Mouse (Mus musculus) neural tube, embryonic 14.5 days (tissue): ENCODE data around the gene Slc29a1. TPM values are rescaled to one million over a fixed set of nuclear protein-coding genes. Genes with fewer than 3 reads are reported as not detected.
A peak's percentile ranks its signal among the peaks of the same experiment; 100 is the strongest.

ENCODE experiments used
- ATAC-seq: fragments of 200-750 bp; cut with Nextera tagmentation; 2 replicates; pipeline ENCODE4 v1.8.0; 2017; ENCODE audit warnings: low read depth, mild to moderate bottlenecking, moderate TSS enrichment, moderate library complexity
- H3K27ac ChIP-seq: fragments of 300-500 bp; sonication (generic); 2 replicates; pipeline ENCODE4 v1.5.1; 2014; ENCODE audit warnings: low read depth, mild to moderate bottlenecking, control low read depth, low read length, moderate library complexity, mixed read lengths
- H3K27me3 ChIP-seq: fragments of 300-500 bp; sonication (generic); 2 replicates; pipeline ENCODE4 v1.6.1; 2014; ENCODE audit warnings: low read length; ENCODE audit not compliant: control insufficient read depth, insufficient read depth
- H3K36me3 ChIP-seq: fragments of 300-500 bp; sonication (generic); 2 replicates; pipeline ENCODE4 v1.6.1; 2014; ENCODE audit warnings: low read length, mixed read lengths; ENCODE audit not compliant: control insufficient read depth, insufficient read depth
- H3K4me1 ChIP-seq: fragments of 300-500 bp; sonication (generic); 2 replicates; pipeline ENCODE4 v1.6.1; 2014; ENCODE audit warnings: low read length; ENCODE audit not compliant: control insufficient read depth, insufficient read depth
- H3K4me2 ChIP-seq: fragments of 300-500 bp; sonication (generic); 2 replicates; pipeline ENCODE4 v1.6.1; 2014; ENCODE audit warnings: mild to moderate bottlenecking, low read depth, low read length, control low read depth
- H3K4me3 ChIP-seq: fragments of 300-500 bp; sonication (generic); 2 replicates; pipeline ENCODE4 v1.5.1; 2014; ENCODE audit warnings: low read depth, low read length, control low read depth, mixed read lengths
- H3K9ac ChIP-seq: fragments of 300-500 bp; sonication (generic); replicated peaks from 2 replicates; pipeline ENCODE4 v1.6.1; 2014; ENCODE audit warnings: low read depth, mild to moderate bottlenecking, control low read depth, low read length, mixed read lengths
- H3K9me3 ChIP-seq: fragments of 300-500 bp; sonication (generic); 2 replicates; pipeline ENCODE4 v1.6.1; 2016; ENCODE audit warnings: low read length; ENCODE audit not compliant: control insufficient read depth
- WGBS: fragments of 180-500 bp; shearing (Covaris S2); extraction: QIAGEN DNeasy Blood & Tissue Kit; methylation state at CpG from one replicate; pipeline ENCODE4 v1.1.7; 2014; 5-methylcytosine and 5-hydroxymethylcytosine counted together
- polyA plus RNA-seq: library from polyadenylated mRNA; unstranded; fragments of >200 nt; fragmentation: Nextera tagmentation; extraction: Ambion mirVana; gene quantifications from 2 replicates; pipeline ENCODE4 v1.2.1, GENCODE M21; 2014

Gene Slc29a1
- polyA plus RNA-seq, 1 experiment from 2014 or later, result 29.1 TPM

GRCm38 (mm10) chr17:45601325-45601724, 1.9 kb upstream of the Slc29a1 start:
- H3K4me2 ChIP-seq, result no peak overlapping the region
- no peak overlapping the region for H3K4me3 ChIP-seq
- H3K4me1 ChIP-seq, result peaks cover 12% of the 10 kb centered on the region
- H3K9ac ChIP-seq, result no peak overlapping the region
- ATAC-seq, result no peak
- H3K36me3 ChIP-seq, result no peaks in the 10 kb centered on the region
- 13% methylated on average over 22 of the region's 22 CpGs for WGBS
- no peak overlapping the region for H3K27ac ChIP-seq
- peaks cover 6% of the 10 kb centered on the region; the same call in 1 of the 2 replicates for H3K27me3 ChIP-seq
- no peaks in the 10 kb centered on the region for H3K9me3 ChIP-seq

GRCm38 (mm10) chr17:45600267-45600666, 861 bp upstream of the Slc29a1 start:
- no peak overlapping the region for H3K27ac ChIP-seq
- no peak overlapping the region for H3K4me3 ChIP-seq
- no peak overlapping the region for H3K9ac ChIP-seq
- ATAC-seq, result no peak
- peaks cover 6% of the 10 kb centered on the region; the same call in 1 of the 2 replicates for H3K27me3 ChIP-seq
- WGBS, result 73% methylated on average over 8 of the region's 8 CpGs
- H3K36me3 ChIP-seq, result no peaks in the 10 kb centered on the region
- H3K4me2 ChIP-seq, result no peak overlapping the region
- H3K9me3 ChIP-seq, result no peaks in the 10 kb centered on the region
- peaks cover 19% of the 10 kb centered on the region for H3K4me1 ChIP-seq

- Histone ChIP-seq H3K36me3 (no peaks in the 10 kb centered on the region), H3K4me2 (no peak overlapping the region; the same call in 1 of the 2 replicates), H3K27ac (no peak overlapping the region), H3K4me1 (peaks cover 30% of the 10 kb centered on the region), H3K4me3 (no peak overlapping the region), H3K9me3 (no peaks in the 10 kb centered on the region), H3K9ac (no peak overlapping the region), H3K27me3 (peaks cover 6% of the 10 kb centered on the region; the same call in 1 of the 2 replicates)
- no peak for ATAC-seq
- 46% methylated on average over 3 of the region's 3 CpGs for WGBS
Measured at GRCm38 (mm10) chr17:45598891-45599290, 515 bp downstream of the Slc29a1 start.

- Histone ChIP-seq H3K27ac (no peak overlapping the region), H3K9ac (no peak overlapping the region), H3K4me1 (peaks cover 30% of the 10 kb centered on the region), H3K9me3 (no peaks in the 10 kb centered on the region), H3K27me3 (peaks cover 6% of the 10 kb centered on the region; the same call in 1 of the 2 replicates), H3K4me3 (no peak overlapping the region), H3K36me3 (no peaks in the 10 kb centered on the region), H3K4me2 (no peak overlapping the region)
- no peak for ATAC-seq
- 92% methylated on average over 2 of the region's 2 CpGs for WGBS
Measured at GRCm38 (mm10) chr17:45598376-45598775, 1.0 kb downstream of the Slc29a1 start.

- Histone ChIP-seq H3K27ac (no peak overlapping the region), H3K9ac (no peak overlapping the region), H3K9me3 (no peaks in the 10 kb centered on the region), H3K27me3 (peaks cover 6% of the 10 kb centered on the region; the same call in 1 of the 2 replicates), H3K4me2 (no peak overlapping the region), H3K4me1 (peaks cover 30% of the 10 kb centered on the region), H3K4me3 (no peak overlapping the region), H3K36me3 (no peaks in the 10 kb centered on the region)
- 31% methylated on average over 3 of the region's 3 CpGs for WGBS
- ATAC-seq, result no peak
Measured at GRCm38 (mm10) chr17:45597787-45598186, 1.6 kb downstream of the Slc29a1 start.

- no peak overlapping the region for H3K9ac ChIP-seq
- H3K27me3 ChIP-seq, result peaks cover 6% of the 10 kb centered on the region; the same call in 1 of the 2 replicates
Measured at GRCm38 (mm10) chr17:45596631-45597396, 2.6 kb downstream of the Slc29a1 start.

GRCm38 (mm10) chr17:45595736-45596390, 3.5 kb downstream of the Slc29a1 start:
- 6% methylated on average over 16 of the region's 23 CpGs for WGBS
- Histone ChIP-seq H3K9ac (peak overlapping the region; percentile 57; the same call in 1 of the 2 replicates), H3K27ac (peak overlapping the region; percentile 29; the same call in 1 of the 2 replicates), H3K4me3 (peak overlapping the region; percentile 42), H3K27me3 (no peaks in the 10 kb centered on the region; the same call in 1 of the 2 replicates), H3K9me3 (no peaks in the 10 kb centered on the region), H3K4me2 (peak overlapping the region; percentile 89), H3K4me1 (peaks cover 36% of the 10 kb centered on the region), H3K36me3 (no peaks in the 10 kb centered on the region)
- ATAC-seq, result peak; percentile 32

More at GRCm38 (mm10) chr17:45596631-45597396, 2.6 kb downstream of the Slc29a1 start:
- peak; percentile 39; the same call in 1 of the 2 replicates for ATAC-seq
- Histone ChIP-seq H3K4me3 (no peak overlapping the region), H3K4me2 (no peak overlapping the region), H3K9me3 (no peaks in the 10 kb centered on the region), H3K4me1 (peaks cover 36% of the 10 kb centered on the region), H3K27ac (peak overlapping the region; percentile 52; the same call in 1 of the 2 replicates), H3K36me3 (no peaks in the 10 kb centered on the region)
- WGBS, result 20% methylated on average over 11 of the region's 11 CpGs

GRCm38 (mm10) chr17:45594881-45595735, 4.3 kb downstream of the Slc29a1 start:
- H3K27me3 ChIP-seq, result no peaks in the 10 kb centered on the region
- H3K27ac ChIP-seq, result 0 out of 2 replicates have a peak overlapping the region, but pooled peaks have one; percentile 29
- no peaks in the 10 kb centered on the region for H3K36me3 ChIP-seq
- H3K4me2 ChIP-seq, result peak overlapping the region; percentile 89
- H3K9ac ChIP-seq, result peak overlapping the region; percentile 57
- peaks cover 36% of the 10 kb centered on the region for H3K4me1 ChIP-seq
- H3K4me3 ChIP-seq, result peak overlapping the region; percentile 42
- ATAC-seq, result peak; percentile 75
- WGBS, result under 1% methylated on average over 58 of the region's 58 CpGs
- H3K9me3 ChIP-seq, result no peaks in the 10 kb centered on the region
